Mouse (Mus musculus) myocyte (in vitro differentiated cells): ENCODE results near the gene Gpr89.

Source experiments
- CEBPB ChIP-seq: IDR thresholded peaks from 2 replicates; pipeline ENCODE4 v1.6.1; 2011; ENCODE audit warnings: mild to moderate bottlenecking, moderate library complexity; ENCODE audit not compliant: poor library complexity, insufficient read depth, severe bottlenecking
- E2F4 ChIP-seq: IDR thresholded peaks from one replicate; pipeline ENCODE4 v1.6.1; 2011; ENCODE audit warnings: mild to moderate bottlenecking, control low read depth, moderate library complexity; ENCODE audit not compliant: insufficient read depth
- MAX ChIP-seq: IDR thresholded peaks from one replicate; pipeline ENCODE4 v1.6.1; 2011; ENCODE audit warnings: low read depth, mild to moderate bottlenecking, control low read depth
- MYOG ChIP-seq, 3 experiments: IDR thresholded peaks; one replicate each; pipeline ENCODE4 v1.6.1; 2011; ENCODE audit warnings: control low read depth in 2 of 3, low read depth in 2 of 3, mild to moderate bottlenecking in 2 of 3; ENCODE audit not compliant: insufficient read length in 2 of 3, control insufficient read depth in 1 of 3, insufficient read depth in 1 of 3
- POLR2A ChIP-seq: IDR thresholded peaks from one replicate; pipeline ENCODE4 v1.6.1; 2011; ENCODE audit warnings: low read depth, mild to moderate bottlenecking, control low read depth, moderate library complexity; ENCODE audit not compliant: insufficient read length
- POLR2AphosphoS2 ChIP-seq: IDR thresholded peaks from one replicate; pipeline ENCODE4 v1.6.1; 2011; ENCODE audit warnings: low read depth, control low read depth; ENCODE audit not compliant: insufficient read length
- USF1 ChIP-seq: IDR thresholded peaks from one replicate; pipeline ENCODE4 v1.6.1; 2011; ENCODE audit warnings: low read depth, mild to moderate bottlenecking, control low read depth, moderate library complexity

- no peak for TF ChIP-seq POLR2A
- TF ChIP-seq E2F4 = no peak
- TF ChIP-seq MAX = no peak
- no peak for TF ChIP-seq CEBPB
- TF ChIP-seq USF1 = no peak
- TF ChIP-seq POLR2AphosphoS2 = no peak
- no peak for TF ChIP-seq MYOG (IDR thresholded peaks at IDR 0.05; ENCODE audit: control insufficient read depth in 1 of 3, insufficient read depth in 1 of 3, insufficient read length in 2 of 3, low read depth in 2 of 3)
Observed at GRCm38 (mm10) chr3:96902336-96902999, 2.7 kb downstream of the Gpr89 start.
